Mouse (Mus musculus): ENCODE measurements around the gene Zfp511. TPM values are rescaled to one million over a fixed set of nuclear protein-coding genes. Genes with fewer than 3 reads are reported as not detected.

Zfp511 gene
- total RNA-seq, 2 experiments from 2014 or later = 10.9 to 11.2 TPM

- DNase-seq (ENCODE audit: low spot score) = no peak
- intact Hi-C loops (cut with DNase I) = no loop called here
Measured at GRCm38 (mm10) chr7:140081408-140082241, 45.4 kb downstream of the Zfp511 start.

DNA sequence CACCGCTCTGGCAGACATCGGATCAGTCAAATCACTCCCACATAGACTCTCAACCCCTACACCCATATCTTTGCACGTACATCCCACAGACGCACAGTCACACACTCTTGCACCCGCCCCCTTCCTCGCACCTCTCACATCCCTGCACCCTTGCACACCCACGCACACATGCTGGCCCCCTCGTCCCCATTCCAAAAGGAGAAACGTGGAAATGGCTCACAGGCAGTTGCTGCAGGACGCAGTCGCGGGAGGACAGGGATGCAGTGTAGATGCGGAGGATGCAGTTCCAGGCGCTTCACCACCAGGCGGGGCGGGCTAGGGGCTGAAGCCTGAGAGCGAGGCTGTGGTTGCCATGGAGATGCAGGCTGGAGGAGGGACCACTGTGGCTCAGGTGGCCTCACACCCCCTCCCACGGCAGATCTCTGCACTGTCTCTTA is 46.1 kb downstream of the Zfp511 start, which contains the start of gene Caly:
Gene Caly, minus strand, starts transcription at position 307 of the 437 bp plus-strand sequence.
- DNase-seq (ENCODE audit: low spot score) = no peak
- intact Hi-C loops (cut with DNase I) = no loop called here

Small RNAs within 50 kb of the gene (microRNA-seq; reads per million reads assigned to microRNA genes)
- 1.1 reads per million for gene Mir7062

Other genes starting within 250 kb of the Zfp511 start
- under 1 TPM in 1 of 2 experiments, not detected in 1; 0.28 TPM for gene Adgra1, start 202.2 kb upstream of the Zfp511 start, total RNA-seq (2021)
- not detected for gene Kndc1, start 141.7 kb upstream of the Zfp511 start, total RNA-seq (2021)
- not detected for gene Utf1, start 92.6 kb upstream of the Zfp511 start, total RNA-seq (2021)
- gene 6430531B16Rik, start 57.6 kb upstream of the Zfp511 start, total RNA-seq (2021) = not detected
- gene Adam8, start 43.8 kb upstream of the Zfp511 start, total RNA-seq (2021) = under 1 TPM; 0.20 to 0.73 TPM
- gene Tubgcp2, start 278 bp downstream of the Zfp511 start, total RNA-seq (2021) = 10 to 100 TPM; 25.4 to 27.2 TPM
- not detected for gene Msx3, start 12.7 kb downstream of the Zfp511 start, total RNA-seq (2021)
- not detected for gene Caly, start 46.2 kb downstream of the Zfp511 start, total RNA-seq (2021)
- not detected for gene Prap1, start 57.0 kb downstream of the Zfp511 start, total RNA-seq (2021)
- 10 to 100 TPM; 80.9 to 84.0 TPM for gene Fuom, start 66.0 kb downstream of the Zfp511 start, total RNA-seq (2021)
- 1 to 10 TPM; 3.5 to 3.7 TPM for gene Paox, start 79.4 kb downstream of the Zfp511 start, total RNA-seq (2021)
- gene Echs1, start 80.1 kb downstream of the Zfp511 start, total RNA-seq (2021) = 100 to 1,000 TPM; 441 to 471 TPM
- 10 to 100 TPM; 22.9 to 30.8 TPM for gene Mtg1, start 101.2 kb downstream of the Zfp511 start, total RNA-seq (2021)
- gene Sprn, start 118.5 kb downstream of the Zfp511 start, total RNA-seq (2021) = under 1 TPM; 0.36 to 0.84 TPM
- not detected for gene Olfr522, start 128.4 kb downstream of the Zfp511 start, total RNA-seq (2021)
- not detected for gene Olfr523, start 136.8 kb downstream of the Zfp511 start, total RNA-seq (2021)
- not detected for gene Olfr524, start 169.6 kb downstream of the Zfp511 start, total RNA-seq (2021)
- not detected for gene Cd163l1, start 181.9 kb downstream of the Zfp511 start, total RNA-seq (2021)
- gene 5830411N06Rik, start 210.9 kb downstream of the Zfp511 start, total RNA-seq (2021) = not detected